Mouse (Mus musculus): ENCODE data around the gene Fdx1l. TPM values are rescaled to one million over a fixed set of nuclear protein-coding genes. Genes with fewer than 3 reads are reported as not detected.

The Fdx1l gene
- polyA plus RNA-seq, 1 experiment from 2014 or later: 57.3 TPM

DNA sequence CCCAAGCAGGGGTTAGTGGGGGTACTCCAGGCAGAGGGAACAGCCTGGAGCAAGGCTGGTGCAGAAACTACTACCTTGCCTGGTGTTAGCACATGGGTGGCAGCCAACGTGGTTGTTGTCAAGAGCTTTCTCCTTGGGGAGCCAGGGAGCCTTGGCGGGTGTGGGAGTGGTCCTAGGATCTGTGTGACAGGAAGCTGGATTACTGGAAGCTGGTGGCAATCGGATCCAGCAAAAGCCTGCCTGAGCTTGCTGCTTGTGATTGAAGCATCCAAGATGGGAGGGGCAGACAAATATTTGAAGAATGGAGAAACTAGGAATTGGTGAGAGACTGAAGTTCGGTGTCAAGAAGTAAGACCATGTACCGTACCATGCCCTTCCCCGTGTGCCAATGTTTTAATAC lies 51.1 kb downstream of the Fdx1l start:
- H3K9ac ChIP-seq: no peak overlapping the region
- H3K36me3 ChIP-seq: no peaks in the 10 kb centered on the region
- ATAC-seq (ENCODE audit: low FRiP score): no peak
- H3K9me3 ChIP-seq: no peaks in the 10 kb centered on the region
- H3K4me2 ChIP-seq: no peak overlapping the region
- 0 out of 2 replicates have a peak, but pooled peaks cover under 1% of the 10 kb centered on the region for H3K4me1 ChIP-seq (replicated peaks)
- 65% methylated on average over 6 of the region's 6 CpGs for WGBS
- no peak overlapping the region for H3K4me3 ChIP-seq
- peaks cover 58% of the 10 kb centered on the region for H3K27me3 ChIP-seq
- no peak overlapping the region for H3K27ac ChIP-seq

DNA sequence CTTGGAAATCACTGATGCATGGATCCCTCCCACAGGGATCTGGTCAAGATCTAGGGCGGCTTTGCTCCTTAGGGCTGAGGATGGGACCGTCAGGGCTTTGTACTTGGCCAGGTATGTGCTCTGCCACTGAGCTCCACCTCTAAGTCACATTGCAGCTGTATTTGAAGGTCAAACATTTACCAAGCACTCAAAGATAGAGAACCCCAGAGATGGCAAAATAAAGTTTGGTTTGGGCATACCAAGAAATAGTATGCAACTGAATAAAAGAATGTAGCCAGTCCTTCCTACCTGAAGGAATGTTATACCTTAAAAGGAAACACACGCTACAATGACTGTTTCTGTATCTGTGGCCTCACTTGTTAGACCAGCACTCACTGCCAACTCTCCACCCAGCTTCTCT lies 52.1 kb downstream of the Fdx1l start:
- no peak for ATAC-seq (ENCODE audit: low FRiP score)
- H3K9me3 ChIP-seq: no peaks in the 10 kb centered on the region
- no peak overlapping the region for H3K27ac ChIP-seq
- no peak overlapping the region for H3K9ac ChIP-seq
- H3K36me3 ChIP-seq: no peaks in the 10 kb centered on the region
- no peaks in the 10 kb centered on the region for H3K4me1 ChIP-seq (replicated peaks)
- H3K27me3 ChIP-seq: peaks cover 58% of the 10 kb centered on the region
- H3K4me3 ChIP-seq: no peak overlapping the region
- H3K4me2 ChIP-seq: no peak overlapping the region
- 75% methylated on average over 3 of the region's 3 CpGs for WGBS

DNA sequence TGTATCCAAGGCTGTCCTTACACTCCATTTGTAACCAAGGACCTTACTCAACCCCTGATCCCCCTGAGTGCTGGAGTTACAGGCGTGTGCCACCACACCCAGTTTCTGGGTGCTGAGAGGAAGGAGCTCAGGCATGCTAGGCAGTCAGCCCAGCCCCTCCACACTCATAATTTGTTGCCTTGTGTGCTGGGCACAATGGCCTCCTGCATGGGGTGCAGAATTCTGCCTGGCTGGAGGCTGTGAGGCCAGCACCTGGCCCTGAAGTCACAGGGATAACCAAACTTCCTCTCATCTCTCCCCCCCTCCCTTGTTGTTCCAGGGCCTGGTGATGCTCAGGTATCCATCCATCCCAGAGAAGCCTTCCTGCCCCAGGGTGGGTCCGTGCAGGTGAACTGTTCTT lies 54.8 kb downstream of the Fdx1l start:
- Histone ChIP-seq H3K4me3 (no peak overlapping the region), H3K4me2 (no peak overlapping the region), H3K4me1 (replicated peaks) (peaks cover 15% of the 10 kb centered on the region), H3K27me3 (peaks cover 73% of the 10 kb centered on the region), H3K36me3 (no peaks in the 10 kb centered on the region), H3K9me3 (no peaks in the 10 kb centered on the region), H3K27ac (no peak overlapping the region), H3K9ac (no peak overlapping the region)
- no peak for ATAC-seq (ENCODE audit: low FRiP score)
- WGBS: 92% methylated on average over 2 of the region's 2 CpGs

MicroRNAs within 50 kb of the gene (microRNA counts, 519-probe panel; counts per million panel counts)
- 3,632 counts per million, percentile 50 among the panel's probes with 10 or more counts for microRNA mmu-miR-1900

Small RNAs within 50 kb of the gene (microRNA-seq; reads per million reads assigned to microRNA genes)
- gene Mir1900 (not detected), gene Mir7082 (0.93 reads per million)

Other genes starting within 250 kb of the Fdx1l start
- 1.9 and 2.3 TPM in 2 replicates for gene A230050P20Rik, start 205.0 kb downstream of the Fdx1l start, polyA plus RNA-seq (2015; fragmentation: Nextera tagmentation; extraction: Ambion mirVana)
- 9.8 and 10.1 TPM in 2 replicates for gene Angptl6, start 193.9 kb downstream of the Fdx1l start, polyA plus RNA-seq (2015; fragmentation: Nextera tagmentation; extraction: Ambion mirVana)
- gene Ppan, start 185.4 kb downstream of the Fdx1l start, polyA plus RNA-seq (2015; fragmentation: Nextera tagmentation; extraction: Ambion mirVana): 46.9 and 50.3 TPM in 2 replicates
- 252 and 265 TPM in 2 replicates for gene Eif3g, start 175.0 kb downstream of the Fdx1l start, polyA plus RNA-seq (2015; fragmentation: Nextera tagmentation; extraction: Ambion mirVana)
- gene Dnmt1, start 113.7 kb downstream of the Fdx1l start, polyA plus RNA-seq (2015; fragmentation: Nextera tagmentation; extraction: Ambion mirVana): 65.1 and 65.8 TPM in 2 replicates
- 11.0 and 14.3 TPM in 2 replicates for gene S1pr2, start 96.8 kb downstream of the Fdx1l start, polyA plus RNA-seq (2015; fragmentation: Nextera tagmentation; extraction: Ambion mirVana)
- gene Mrpl4, start 70.9 kb downstream of the Fdx1l start, polyA plus RNA-seq (2015; fragmentation: Nextera tagmentation; extraction: Ambion mirVana): 98.2 and 104 TPM in 2 replicates
- gene Icam1, start 57.6 kb downstream of the Fdx1l start, polyA plus RNA-seq (2015; fragmentation: Nextera tagmentation; extraction: Ambion mirVana): 3.4 and 4.4 TPM in 2 replicates
- gene Icam4, start 44.2 kb downstream of the Fdx1l start, polyA plus RNA-seq (2015; fragmentation: Nextera tagmentation; extraction: Ambion mirVana): 0.21 TPM in 1 of 2 replicates, not detected in the other
- 0.58 and 0.80 TPM in 2 replicates for gene Icam5, start 41.5 kb downstream of the Fdx1l start, polyA plus RNA-seq (2015; fragmentation: Nextera tagmentation; extraction: Ambion mirVana)
- gene Zglp1, start 6.5 kb downstream of the Fdx1l start, polyA plus RNA-seq (2015; fragmentation: Nextera tagmentation; extraction: Ambion mirVana): 0.92 and 1.9 TPM in 2 replicates
- 1.9 and 2.4 TPM in 2 replicates for gene Gm49373, start 518 bp downstream of the Fdx1l start, polyA plus RNA-seq (2015; fragmentation: Nextera tagmentation; extraction: Ambion mirVana)
- 0.92 and 2.8 TPM in 2 replicates for gene Gm38431, start 18.4 kb upstream of the Fdx1l start, polyA plus RNA-seq (2015; fragmentation: Nextera tagmentation; extraction: Ambion mirVana)
- gene Raver1, start 18.4 kb upstream of the Fdx1l start, polyA plus RNA-seq (2015; fragmentation: Nextera tagmentation; extraction: Ambion mirVana): 28.3 and 32.5 TPM in 2 replicates
- gene Tyk2, start 57.6 kb upstream of the Fdx1l start, polyA plus RNA-seq (2015; fragmentation: Nextera tagmentation; extraction: Ambion mirVana): 12.4 and 12.8 TPM in 2 replicates
- 221 and 223 TPM in 2 replicates for gene Cdc37, start 76.4 kb upstream of the Fdx1l start, polyA plus RNA-seq (2015; fragmentation: Nextera tagmentation; extraction: Ambion mirVana)
- gene Pde4a, start 92.1 kb upstream of the Fdx1l start, polyA plus RNA-seq (2015; fragmentation: Nextera tagmentation; extraction: Ambion mirVana): 17.6 and 18.8 TPM in 2 replicates
- gene Keap1, start 165.7 kb upstream of the Fdx1l start, polyA plus RNA-seq (2015; fragmentation: Nextera tagmentation; extraction: Ambion mirVana): 61.8 and 64.7 TPM in 2 replicates
- gene S1pr5, start 174.8 kb upstream of the Fdx1l start, polyA plus RNA-seq (2015; fragmentation: Nextera tagmentation; extraction: Ambion mirVana): 2.8 and 3.4 TPM in 2 replicates
- gene Atg4d, start 191.7 kb upstream of the Fdx1l start, polyA plus RNA-seq (2015; fragmentation: Nextera tagmentation; extraction: Ambion mirVana): 51.1 and 51.8 TPM in 2 replicates
- gene Kri1, start 214.4 kb upstream of the Fdx1l start, polyA plus RNA-seq (2015; fragmentation: Nextera tagmentation; extraction: Ambion mirVana): 16.3 and 17.1 TPM in 2 replicates
- gene Cdkn2d, start 217.8 kb upstream of the Fdx1l start, polyA plus RNA-seq (2015; fragmentation: Nextera tagmentation; extraction: Ambion mirVana): 89.2 and 90.3 TPM in 2 replicates
- 0.62 and 0.71 TPM in 2 replicates for gene Ap1m2, start 238.7 kb upstream of the Fdx1l start, polyA plus RNA-seq (2015; fragmentation: Nextera tagmentation; extraction: Ambion mirVana)
- gene Slc44a2, start 247.1 kb upstream of the Fdx1l start, polyA plus RNA-seq (2015; fragmentation: Nextera tagmentation; extraction: Ambion mirVana): 68.1 and 73.8 TPM in 2 replicates